Mouse (Mus musculus) testis, postnatal 14 days (tissue): Measurements from ENCODE around the gene Psma1.

Experiments used
- DNase-seq: peaks from one replicate; pipeline ENCODE4 v3.0.0; 2021; ENCODE audit warnings: low spot score

Gene Psma1

GRCm38 (mm10) chr7:114275372-114276004 lies 430 bp downstream of the Psma1 start:
- no peak for DNase-seq

DNA sequence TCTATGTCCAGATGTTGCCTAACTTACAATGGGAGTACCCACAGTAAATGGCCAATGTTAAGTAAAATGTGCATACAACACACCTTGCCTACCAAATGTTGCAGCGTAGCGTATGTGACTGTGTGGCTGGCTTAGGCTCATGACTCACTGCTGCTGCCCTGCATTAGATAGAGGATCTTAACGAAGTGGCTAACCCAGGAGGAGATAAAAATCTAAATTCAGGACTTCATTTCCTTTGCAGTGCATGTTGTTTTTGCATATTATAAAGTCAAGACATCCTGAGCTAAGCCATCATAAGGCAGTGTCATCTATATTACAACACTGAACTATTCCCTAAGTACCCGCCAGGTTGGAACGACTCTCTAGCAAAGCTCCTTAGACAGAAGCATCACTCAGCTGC lies 7.5 kb downstream of the Psma1 start:
- DNase-seq, result no peak

- peak; percentile 94 for DNase-seq
Observed at GRCm38 (mm10) chr7:114253885-114254833, 21.8 kb downstream of the Psma1 start, which contains the start of gene Copb1. Gene Copb1, minus strand, starts transcription at chr7:114254711.

DNA sequence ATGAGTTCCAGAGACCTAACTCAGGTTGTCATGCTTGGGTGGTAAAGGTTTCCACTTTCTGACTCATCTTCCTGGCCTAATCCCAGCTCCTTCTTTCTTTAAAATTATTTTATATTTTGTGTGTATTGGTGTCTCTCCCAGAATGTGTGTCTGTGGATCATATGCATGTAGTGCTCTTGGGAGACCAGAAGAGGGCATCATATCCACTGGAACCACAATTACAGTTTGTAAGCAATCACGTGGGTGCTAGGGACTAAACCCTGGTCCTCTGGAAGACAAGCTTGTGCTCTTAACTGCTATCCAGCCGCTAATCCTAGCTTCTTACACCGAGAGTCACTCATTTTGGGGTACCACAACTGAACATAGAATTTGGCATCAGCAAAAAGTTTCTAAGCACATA lies 24.2 kb downstream of the Psma1 start:
- no peak for DNase-seq

GRCm38 (mm10) chr7:114233980-114234379 lies 41.9 kb downstream of the Psma1 start:
- no peak for DNase-seq

DNA sequence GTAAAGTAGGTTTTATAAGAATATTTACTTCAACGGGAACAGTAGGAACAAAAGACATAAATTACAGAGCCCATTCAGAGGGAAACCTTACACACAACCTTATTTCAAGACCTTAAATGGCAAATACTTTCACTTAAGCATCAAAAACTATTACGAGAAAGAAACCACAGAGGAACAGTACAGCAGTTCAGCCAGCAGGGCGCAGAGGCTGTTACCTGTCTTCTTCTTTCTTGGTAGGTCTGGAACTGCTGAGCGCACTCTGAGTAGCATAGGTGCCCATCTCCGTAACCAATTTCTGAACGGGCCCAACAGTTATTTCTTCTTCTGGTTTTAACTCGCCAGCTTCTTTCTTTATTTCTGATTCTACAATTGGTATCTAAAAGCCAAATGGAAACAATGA lies 42.9 kb downstream of the Psma1 start:
- no peak for DNase-seq

- DNase-seq, result no peak
Observed at GRCm38 (mm10) chr7:114231857-114232256, 44.1 kb downstream of the Psma1 start.

DNA sequence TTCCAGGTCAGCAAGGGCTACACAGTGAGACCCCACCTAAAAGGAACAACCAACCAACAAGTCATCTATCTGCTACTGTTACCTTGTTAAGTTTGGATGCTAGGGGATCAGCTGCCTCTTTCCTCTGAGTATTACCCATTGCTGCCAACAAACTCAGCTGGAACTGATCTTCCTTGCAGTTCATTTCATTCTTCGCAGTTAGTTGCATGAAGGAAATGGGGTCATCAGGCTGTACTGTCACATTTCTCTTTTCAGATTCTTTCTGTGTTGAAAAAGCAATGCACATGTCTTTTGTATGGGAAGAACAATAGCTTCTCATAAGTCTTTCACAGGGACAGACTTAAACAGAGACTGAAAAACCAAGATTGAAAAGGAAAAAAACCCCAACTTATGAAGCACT lies 49.4 kb downstream of the Psma1 start:
- DNase-seq, result no peak

GRCm38 (mm10) chr7:114220433-114220832 lies 55.5 kb downstream of the Psma1 start:
- DNase-seq, result no peak

DNA sequence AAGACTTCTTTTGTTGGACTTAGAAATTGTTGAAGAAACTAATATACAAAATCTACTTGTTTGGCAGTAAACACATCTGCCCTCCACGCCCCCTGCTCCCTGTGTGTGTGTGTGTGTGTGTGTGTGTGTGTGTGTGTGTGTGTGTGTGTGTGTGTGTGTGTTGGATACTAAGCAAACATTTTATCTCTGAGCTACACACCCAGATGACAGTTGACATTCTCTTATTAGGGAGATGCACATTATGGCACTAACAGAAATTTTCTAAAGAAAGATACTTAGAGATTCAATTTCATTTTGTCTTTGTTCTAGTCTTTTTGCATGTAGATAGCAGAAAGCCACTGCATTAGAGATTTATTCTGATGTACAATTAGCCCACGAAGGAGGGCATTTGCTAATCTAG lies 59.0 kb downstream of the Psma1 start:
- DNase-seq, result no peak
